Mouse (Mus musculus) frontal cortex, postnatal 36 days (tissue): Measurements from ENCODE around the gene Rnf135.
A peak's percentile ranks its signal among the peaks of the same experiment; 100 is the strongest.
"Not testable (repeated sequence)": the region's sequence is repeated elsewhere in the genome, so short reads cannot be mapped to it uniquely, and the experiment has no call there.

ENCODE experiments used
- DNase-seq, 2 experiments: peaks; one replicate each; pipeline ENCODE4 v3.0.0; 2022; ENCODE audit warnings: low spot score in 2 of 2

Rnf135 gene

DNA sequence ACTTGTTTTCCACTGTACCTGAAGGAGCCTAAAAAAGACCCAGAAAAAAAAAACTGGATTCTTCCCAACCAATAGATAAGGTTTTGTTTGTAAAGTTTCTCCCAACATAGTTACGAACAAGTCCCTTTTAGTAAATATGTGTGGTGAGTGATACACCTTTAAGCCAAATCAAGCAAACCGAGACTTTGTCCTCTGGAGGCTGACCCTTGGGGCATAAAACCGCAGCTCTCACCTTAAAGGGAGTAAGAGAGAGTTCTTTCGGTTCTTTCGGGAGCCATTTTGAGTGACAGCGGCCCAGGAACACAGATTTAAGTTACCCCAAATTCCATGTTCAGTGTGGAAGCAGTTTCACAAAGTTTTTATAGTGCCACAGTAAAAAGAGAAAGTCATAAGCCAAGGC lies 18.6 kb downstream of the Rnf135 start:
- no peak for DNase-seq

DNA sequence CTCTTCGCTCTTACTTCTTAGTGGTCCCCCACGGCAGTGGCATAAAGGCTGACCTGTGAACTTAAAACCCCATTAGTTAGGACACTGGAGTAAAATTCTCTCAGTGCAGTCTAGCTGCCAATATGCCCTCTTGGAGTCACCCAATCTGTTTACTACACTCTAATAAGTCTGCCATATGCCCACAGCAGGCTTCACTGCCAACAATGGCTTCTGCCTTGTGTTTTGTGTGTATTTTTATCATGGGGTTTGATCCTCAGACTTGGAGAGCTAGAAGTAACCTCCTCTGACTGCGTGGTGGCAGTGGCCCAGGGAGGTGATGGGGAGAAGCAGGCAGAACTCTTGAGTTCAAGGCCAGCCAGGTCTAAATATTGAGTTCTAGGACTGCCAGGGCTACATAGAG lies 20.4 kb downstream of the Rnf135 start:
- DNase-seq = no peak

DNA sequence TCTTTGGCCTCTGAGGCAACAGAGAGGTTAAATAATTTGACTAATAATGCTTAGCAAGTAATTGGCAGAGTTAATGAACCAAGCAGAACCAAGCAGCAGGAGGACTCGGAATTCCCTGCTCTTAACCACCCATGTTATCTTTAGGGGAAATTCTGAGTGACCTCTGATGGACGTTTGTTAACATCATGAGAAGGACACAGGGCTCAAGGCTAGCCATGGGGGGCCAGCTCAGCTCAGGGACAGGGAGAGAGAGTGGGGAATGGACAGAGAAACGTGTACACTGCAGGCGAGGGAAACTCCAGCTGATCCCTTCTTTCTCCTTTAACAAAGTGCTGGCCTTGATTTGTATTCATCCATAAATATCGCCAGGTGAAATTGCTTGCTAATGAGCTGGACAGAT lies 21.3 kb downstream of the Rnf135 start:
- no peak for DNase-seq

DNA sequence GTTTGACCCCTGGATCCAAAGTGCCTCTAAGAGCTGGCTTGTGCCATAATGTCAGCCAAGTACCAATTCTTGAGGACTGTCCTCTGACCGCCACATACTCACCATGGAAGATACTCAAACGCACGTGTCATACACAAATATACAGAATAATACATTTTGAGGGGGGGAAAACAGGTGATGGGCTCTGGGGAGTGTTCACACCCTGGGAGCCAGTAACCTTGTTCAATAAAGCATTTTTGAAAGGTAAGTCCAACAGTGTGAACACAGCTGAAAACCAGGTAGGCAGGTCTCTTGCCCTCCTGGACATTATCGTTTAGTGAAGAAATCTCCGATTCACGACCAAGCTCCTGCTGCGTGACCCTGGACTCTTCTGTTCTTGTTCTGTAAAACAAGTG lies 24.8 kb downstream of the Rnf135 start:
- no peak for DNase-seq

DNA sequence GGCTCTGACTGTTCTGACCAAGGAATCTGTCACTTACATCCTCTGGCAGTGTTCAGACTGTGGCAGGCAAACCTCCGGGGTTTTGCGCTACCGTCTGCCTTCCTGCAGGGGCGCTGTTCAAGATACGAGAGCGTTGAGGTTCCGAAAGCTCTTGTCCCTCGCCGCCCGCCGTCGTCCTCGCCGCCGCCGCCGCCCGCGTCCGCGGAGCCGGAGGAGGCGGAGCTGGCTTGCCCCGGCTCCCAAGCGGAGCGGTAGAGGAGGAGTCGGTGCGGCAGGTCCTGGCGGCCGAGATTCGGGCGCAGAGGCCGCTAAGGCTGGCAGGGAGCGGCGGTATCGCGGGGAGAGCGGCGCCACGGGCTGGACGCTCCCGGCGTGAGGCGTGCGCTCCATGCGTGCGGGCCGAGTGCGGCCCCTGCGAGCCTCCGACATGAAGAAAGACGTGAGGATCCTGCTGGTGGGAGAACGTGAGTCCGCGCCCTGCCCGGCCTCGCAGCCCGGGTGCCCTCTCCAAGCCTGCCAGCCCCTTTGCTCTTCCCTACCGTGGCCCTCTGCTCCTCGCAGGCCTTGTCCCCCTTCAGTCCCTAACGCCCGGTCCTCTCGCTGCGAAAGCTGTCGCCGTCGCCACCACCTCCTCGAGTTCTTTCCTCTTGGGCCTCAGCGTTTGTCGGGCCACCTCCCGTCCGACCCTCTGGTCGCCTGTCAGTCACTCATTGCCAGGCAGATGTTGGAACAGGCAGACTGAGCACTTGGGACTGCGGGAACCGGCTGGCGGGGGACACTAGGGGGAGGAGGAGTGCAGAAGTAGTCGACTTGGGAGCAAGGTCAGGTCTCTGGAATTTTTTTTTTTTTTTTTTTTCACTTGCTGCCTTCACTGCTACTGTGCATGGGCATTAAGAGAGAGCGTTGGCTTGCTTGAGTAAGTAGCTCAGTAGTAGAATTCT lies 25.5 kb downstream of the Rnf135 start, which contains the start of gene Rhot1:
Gene Rhot1, plus strand, starts transcription at position 160 of the 941 bp plus-strand sequence.
- peak; percentile 97 to 99 for DNase-seq

DNA sequence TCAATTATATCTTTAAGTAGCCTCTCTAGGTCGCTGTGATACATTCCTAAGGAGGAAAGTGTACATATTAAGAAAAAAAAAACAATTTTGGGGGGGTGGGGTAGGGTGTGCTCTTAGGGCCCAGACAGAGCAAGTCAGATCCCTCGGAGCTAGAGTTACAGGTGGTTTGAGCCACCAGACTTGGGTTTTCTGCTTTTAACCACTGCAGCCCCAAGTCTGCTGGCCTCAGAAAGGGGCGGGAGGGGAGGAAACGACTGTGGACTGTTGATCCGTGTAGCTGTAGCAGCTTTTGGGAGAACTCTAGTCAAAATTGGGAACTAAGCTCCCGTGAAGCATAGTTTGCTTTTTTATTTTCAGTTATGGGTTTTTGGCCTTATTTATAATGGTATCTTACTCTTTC lies 26.7 kb downstream of the Rnf135 start:
- DNase-seq = no peak

DNA sequence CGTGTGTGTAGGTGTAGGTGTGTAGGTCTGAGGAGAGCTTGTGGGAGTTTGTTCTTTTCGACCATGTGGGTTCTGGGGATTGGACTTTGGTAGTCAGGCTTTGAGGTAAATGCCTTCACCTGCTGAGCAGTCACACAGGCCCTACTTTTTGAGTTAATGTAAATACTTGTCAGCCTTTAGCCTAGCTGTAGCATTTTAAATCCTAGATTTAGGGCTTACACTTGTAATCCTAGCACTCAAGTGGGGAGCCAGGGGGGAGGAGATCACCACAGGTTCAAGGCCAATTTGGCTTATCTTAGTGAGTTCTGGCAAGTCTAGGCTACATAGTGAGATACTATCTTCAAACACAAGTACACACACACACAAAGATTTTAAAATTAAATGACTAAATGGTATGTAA lies 28.6 kb downstream of the Rnf135 start:
- DNase-seq = no peak

DNA sequence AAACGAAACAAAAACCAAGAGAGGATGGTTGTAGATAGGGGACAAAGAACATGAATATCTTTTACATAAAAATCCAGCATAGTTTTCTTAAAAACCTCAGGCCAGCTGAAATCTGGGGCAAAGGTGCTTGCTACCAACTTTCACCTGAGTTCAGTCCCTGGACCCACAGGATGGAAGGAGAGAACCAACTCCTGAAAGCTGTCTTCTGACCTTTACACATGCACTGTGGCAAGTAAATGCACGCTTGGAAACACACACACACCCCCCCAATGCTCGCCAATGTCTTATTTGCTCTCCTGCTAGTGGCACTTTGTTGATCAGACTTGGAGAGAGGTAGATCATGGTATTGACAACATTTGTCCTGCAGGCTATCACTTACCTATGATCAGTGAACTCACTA lies 31.6 kb downstream of the Rnf135 start:
- no peak for DNase-seq

DNA sequence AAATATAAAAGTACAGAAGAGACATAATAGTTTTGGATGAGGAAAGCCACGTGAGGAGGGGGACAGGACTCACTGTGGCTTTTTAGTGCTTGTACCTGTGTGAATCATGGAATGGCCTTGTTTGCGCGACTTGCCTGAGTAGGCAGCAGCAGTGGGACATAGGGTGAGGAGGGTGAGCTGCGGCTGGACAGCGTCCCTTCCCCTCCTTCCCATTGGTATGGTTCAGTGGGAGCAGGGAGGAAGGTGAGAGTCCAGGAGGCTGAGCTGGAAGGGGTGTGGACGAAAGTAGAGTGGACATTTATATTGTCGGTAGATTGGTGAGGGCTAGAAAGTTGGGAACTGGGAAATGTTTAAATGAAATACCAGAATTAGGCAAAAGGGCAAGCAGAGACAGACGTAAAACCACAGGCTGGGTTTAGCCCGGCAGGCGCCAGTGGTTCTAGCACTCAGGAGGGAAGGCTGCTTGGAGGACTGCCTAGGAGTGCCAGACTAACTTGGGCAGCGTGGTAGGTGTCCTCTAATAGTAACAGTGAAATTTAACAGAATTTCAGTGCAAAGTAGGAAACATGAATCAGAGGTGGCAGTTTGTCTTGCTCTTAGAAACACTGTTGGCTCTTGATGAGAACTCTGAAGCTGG lies 35.1 kb downstream of the Rnf135 start:
- DNase-seq = peak; percentile 8

DNA sequence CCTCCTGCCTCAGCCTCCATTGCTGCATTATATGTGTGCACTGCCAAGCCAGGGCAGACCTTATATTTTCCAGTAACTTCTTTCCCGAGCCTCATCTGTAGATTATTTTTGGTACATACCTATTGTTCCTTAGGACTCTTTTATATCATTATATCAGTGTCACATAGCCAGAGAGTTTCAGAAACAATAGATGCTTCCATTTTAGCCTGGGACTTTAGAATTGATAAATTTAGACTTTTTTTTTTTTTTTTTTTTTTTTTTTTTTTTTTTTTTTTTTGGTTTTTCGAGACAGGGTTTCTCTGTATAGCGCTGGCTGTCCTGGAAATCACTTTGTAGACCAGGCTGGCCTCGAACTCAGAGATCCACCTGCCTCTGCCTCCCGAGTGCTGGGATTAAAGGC lies 46.4 kb downstream of the Rnf135 start:
- not testable (repeated sequence) for DNase-seq

DNA sequence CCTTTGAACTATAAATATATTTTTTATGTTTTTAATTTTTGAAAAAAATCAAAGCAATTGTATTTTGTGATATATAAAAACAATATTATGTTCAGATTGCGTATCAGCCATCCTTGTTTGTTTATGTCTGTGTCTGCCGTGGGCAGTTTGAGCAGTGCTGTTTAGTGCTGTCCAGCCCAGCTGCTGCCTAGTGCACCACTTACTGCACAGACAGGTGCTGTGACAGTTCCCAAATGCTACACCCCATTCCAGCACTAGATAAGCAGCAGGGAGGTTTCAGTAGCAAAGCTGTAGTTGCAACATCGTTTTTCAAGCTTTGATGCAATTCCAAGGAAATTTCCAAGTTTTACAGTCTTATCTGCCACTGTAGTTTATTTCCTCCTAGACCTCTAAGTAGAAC lies 53.6 kb downstream of the Rnf135 start:
- DNase-seq = no peak

DNA sequence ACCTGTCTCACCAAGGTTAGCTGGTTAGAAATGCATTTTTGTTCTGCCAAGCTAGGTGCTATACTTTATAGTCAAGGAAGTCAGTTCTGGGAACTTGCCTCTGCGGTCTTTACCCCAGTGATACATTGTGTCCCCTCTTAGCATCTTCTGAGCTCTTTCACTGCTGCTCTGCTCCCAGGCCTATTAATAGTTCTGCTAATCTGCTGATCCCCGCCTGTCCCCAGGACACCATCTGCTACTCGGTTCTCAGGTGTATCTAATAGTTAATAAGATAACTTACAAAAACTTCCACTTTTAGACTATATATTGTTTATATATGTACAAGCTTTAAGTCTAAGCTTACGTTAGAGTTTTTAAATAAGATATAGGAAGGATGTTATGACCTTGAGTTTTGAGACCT lies 54.7 kb downstream of the Rnf135 start:
- no peak for DNase-seq

DNA sequence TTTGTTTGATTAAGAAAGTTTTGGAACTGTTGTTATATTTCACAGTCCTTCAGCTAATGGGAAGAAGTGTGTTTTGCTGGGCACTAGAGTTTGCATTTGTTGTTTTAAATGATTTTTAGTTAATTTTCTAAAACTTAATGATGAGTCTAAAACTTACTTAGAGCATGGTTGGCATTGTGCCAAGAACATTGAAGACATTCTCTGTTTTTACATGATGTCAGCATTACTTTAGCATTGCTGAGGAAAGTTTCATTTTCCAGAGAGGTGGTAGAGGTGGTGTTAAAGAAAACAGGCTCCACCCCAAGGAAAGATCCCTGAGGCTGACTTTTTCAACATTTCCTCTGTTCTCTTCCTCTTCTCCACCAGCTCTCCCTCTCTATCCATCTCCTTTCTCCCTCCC lies 63.4 kb downstream of the Rnf135 start:
- no peak for DNase-seq

DNA sequence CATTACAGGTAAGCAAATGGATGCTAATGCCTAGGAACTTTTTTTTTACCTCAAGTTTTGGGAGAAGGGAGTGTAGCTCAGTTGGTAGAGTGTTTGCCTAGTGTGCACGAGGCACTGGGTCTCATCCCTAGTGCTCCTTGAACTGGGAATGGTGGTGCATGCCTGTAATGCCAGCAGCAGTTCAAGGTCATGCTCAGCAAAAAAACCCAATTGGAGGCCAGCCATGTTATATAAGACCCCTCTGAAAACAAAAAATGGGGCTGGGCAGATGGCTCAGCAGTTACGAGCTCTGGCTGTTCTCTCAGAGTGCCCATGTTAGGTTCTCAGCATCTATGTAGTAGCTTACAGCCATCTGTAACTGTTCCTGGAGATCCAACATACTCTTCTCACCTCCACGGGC lies 64.9 kb downstream of the Rnf135 start:
- no peak for DNase-seq
